Mouse (Mus musculus): ENCODE measurements at regions not wholly inside any gene's neighbourhood (a gene's known extent, or its start where the extent isn't known, plus 50 kb on each side); places are given as distances from the start of the nearest gene placed in this dataset.

DNA sequence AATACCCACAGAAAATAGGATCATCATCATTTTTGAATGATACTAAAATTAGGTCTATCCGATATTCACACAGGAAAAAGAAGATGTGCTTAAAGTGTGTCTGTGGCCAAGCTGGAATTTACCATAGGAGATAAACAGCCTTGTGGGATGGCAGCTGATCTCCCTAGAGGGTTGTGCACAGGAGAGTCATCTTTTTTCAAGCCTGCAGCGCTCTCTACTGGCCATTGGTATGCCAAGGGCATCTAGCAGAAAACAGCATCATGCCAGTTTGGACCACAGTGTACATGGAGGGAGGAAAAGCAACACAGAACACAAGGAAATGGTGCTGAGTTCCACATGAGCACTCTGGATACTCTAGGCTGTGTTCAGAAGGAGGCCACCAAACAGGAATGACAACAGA is 74.1 kb upstream of the Diaph3 start:
- TF ChIP-seq MAFK (IDR thresholded peaks at IDR 0.05; ENCODE audit: insufficient read depth, low read depth, low read length), result no peak
- TF ChIP-seq ZNF384 (IDR thresholded peaks at IDR 0.05; ENCODE audit: low read depth, low read length), result no peak
